In the genomic region with DNA sequence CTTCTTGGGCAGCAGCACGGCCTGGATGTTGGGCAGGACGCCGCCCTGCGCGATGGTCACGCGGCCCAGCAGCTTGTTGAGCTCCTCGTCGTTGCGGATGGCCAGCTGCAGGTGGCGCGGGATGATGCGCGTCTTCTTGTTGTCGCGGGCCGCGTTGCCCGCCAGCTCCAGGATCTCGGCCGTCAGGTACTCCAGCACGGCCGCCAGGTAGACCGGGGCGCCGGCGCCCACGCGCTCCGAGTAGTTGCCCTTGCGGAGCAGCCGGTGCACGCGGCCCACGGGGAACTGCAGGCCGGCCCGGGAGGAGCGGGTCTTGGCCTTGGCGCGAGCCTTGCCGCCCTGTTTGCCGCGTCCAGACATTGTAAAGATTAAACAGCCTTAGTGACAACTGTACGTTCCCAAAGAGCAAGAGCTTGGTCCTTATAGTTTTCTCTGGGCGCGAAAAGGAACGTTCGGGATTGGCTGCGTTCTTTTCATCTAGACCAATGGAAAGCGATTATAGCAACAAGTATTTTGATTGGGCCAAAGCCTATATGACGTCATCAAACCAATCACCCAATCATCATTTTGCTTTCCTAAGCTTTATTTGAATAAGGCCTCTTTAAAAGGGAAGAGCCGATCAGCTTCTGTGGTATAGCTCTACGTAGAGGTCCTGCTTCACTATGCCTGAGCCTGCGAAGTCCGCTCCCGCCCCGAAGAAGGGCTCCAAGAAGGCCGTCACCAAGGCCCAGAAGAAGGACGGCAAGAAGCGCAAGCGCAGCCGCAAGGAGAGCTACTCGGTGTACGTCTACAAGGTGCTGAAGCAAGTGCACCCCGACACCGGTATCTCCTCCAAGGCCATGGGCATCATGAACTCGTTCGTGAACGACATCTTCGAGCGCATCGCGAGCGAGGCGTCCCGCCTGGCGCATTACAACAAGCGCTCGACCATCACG, we compare ENCODE assay signal across 8 mouse cellular contexts. TPM values are rescaled to one million over a fixed set of nuclear protein-coding genes. Genes with fewer than 3 reads are reported as not detected.
DNase-seq lines count a peak whose midpoint lies in the region; ATAC-seq lines count a peak whose summit lies in the region.
"Not testable (repeated sequence)": the region's sequence is repeated elsewhere in the genome, so short reads cannot be mapped to it uniquely, and the experiment has no call there.

Gene Hist1h2ag, minus strand, starts transcription at position 377 of the 935 bp plus-strand sequence.
Gene Hist1h2bj, plus strand, starts transcription at position 647 of the 935 bp plus-strand sequence.

- 0% methylated on average over 34 of the region's 80 CpGs for WGBS in embryonic facial prominence, embryonic 11.5 days
- under 1% methylated on average over 33 of the region's 80 CpGs for WGBS in intestine, embryonic 16.5 days
- under 1% methylated on average over 52 of the region's 80 CpGs for WGBS in midbrain, embryonic 10.5 days

- peak; percentile 65 for DNase-seq in adrenal gland, postnatal 25 days
- DNase-seq in embryonic facial prominence, embryonic 11.5 days (ENCODE audit: low spot score) = peak; percentile 99
- DNase-seq in gonadal fat pad, adult 2 months (ENCODE audit: low read depth) = peak; percentile 99
- DNase-seq in left cerebral cortex, postnatal 36 days (ENCODE audit: low spot score in 2 of 2) = peak; percentile 86 to 90
- peak; percentile 88 for DNase-seq in midbrain, embryonic 10.5 days (ENCODE audit: low spot score)
- DNase-seq in right cerebral cortex, postnatal 36 days (ENCODE audit: low spot score in 2 of 2) = peak; percentile 85 to 92
- peak; percentile 98 for DNase-seq in yolk sac, embryonic 10.5 days (ENCODE audit: low spot score)

- not testable (repeated sequence) for H3K4me1 ChIP-seq in embryonic facial prominence, embryonic 11.5 days (ENCODE audit: control insufficient read depth, insufficient read depth, low read length)
- H3K4me1 ChIP-seq in intestine, embryonic 16.5 days (ENCODE audit: control insufficient read depth, insufficient read depth, low read length) = peaks cover 14% of the 10 kb centered on the region
- H3K4me1 ChIP-seq in midbrain, embryonic 10.5 days = peaks cover 35% of the 10 kb centered on the region

- H3K9me3 ChIP-seq in embryonic facial prominence, embryonic 11.5 days (replicated peaks; ENCODE audit: control insufficient read depth, low read length); intestine, embryonic 16.5 days (ENCODE audit: control insufficient read depth, low read length); midbrain, embryonic 10.5 days (replicated peaks): not testable (repeated sequence)

- H3K4me3 ChIP-seq in embryonic facial prominence, embryonic 11.5 days (ENCODE audit: low read depth, low read length) = peak within 1 kb of the TSS; percentile 42
- peak within 1 kb of the TSS; percentile 45 for H3K4me3 ChIP-seq in intestine, embryonic 16.5 days (ENCODE audit: low read length)
- H3K4me3 ChIP-seq in midbrain, embryonic 10.5 days = peak within 1 kb of the TSS; percentile 61

- not testable (repeated sequence) for H3K36me3 ChIP-seq in embryonic facial prominence, embryonic 11.5 days (replicated peaks; ENCODE audit: control insufficient read depth, insufficient read depth, low read depth, low read length); intestine, embryonic 16.5 days (ENCODE audit: control insufficient read depth, insufficient read depth, low read length); midbrain, embryonic 10.5 days

- H3K4me2 ChIP-seq in embryonic facial prominence, embryonic 11.5 days (ENCODE audit: low read depth, low read length) = peak within 1 kb of the TSS; percentile 72
- peak within 1 kb of the TSS; percentile 64 for H3K4me2 ChIP-seq in intestine, embryonic 16.5 days (ENCODE audit: low read depth, low read length)

- peak within 1 kb of the TSS; percentile 73 for H3K9ac ChIP-seq in embryonic facial prominence, embryonic 11.5 days (replicated peaks; ENCODE audit: low read length)
- peak within 1 kb of the TSS; percentile 51 for H3K9ac ChIP-seq in intestine, embryonic 16.5 days (ENCODE audit: low read depth, low read length)

- peak within 1 kb of the TSS; percentile 97 for H3K27ac ChIP-seq in embryonic facial prominence, embryonic 11.5 days (replicated peaks; ENCODE audit: low read depth, low read length)
- H3K27ac ChIP-seq in intestine, embryonic 16.5 days (ENCODE audit: low read length) = peak within 1 kb of the TSS; percentile 83
- H3K27ac ChIP-seq in midbrain, embryonic 10.5 days (replicated peaks) = peak within 1 kb of the TSS; percentile 95

- H3K27me3 ChIP-seq in embryonic facial prominence, embryonic 11.5 days (ENCODE audit: control insufficient read depth, insufficient read depth, low read length); intestine, embryonic 16.5 days (replicated peaks; ENCODE audit: control insufficient read depth, insufficient read depth, low read length); midbrain, embryonic 10.5 days (ENCODE audit: low read depth, poor library complexity, severe bottlenecking): not testable (repeated sequence)

- ATAC-seq in embryonic facial prominence, embryonic 11.5 days (replicated peaks; ENCODE audit: insufficient number of reproducible peaks, low FRiP score, low TSS enrichment, low read depth) = peak; percentile 92
- peak; percentile 92 for ATAC-seq in intestine, embryonic 16.5 days

- intact Hi-C loops in left cerebral cortex, postnatal 36 days (cut with DNase I) = loop anchor here (5.0 kb wide), 5 partner anchors 326 to 1704 kb away; partner anchors contain the start of genes Hist1h1e, Hist1h1t, Hist1h2af and Hist1h2ai

RNA-seq across cellular contexts. Expression of gene Hist1h2ag, which starts in this region (rescaled TPM):
- total RNA-seq in adrenal gland, postnatal 25 days (2021) = 50.6 and 64.7 TPM in 2 replicates
- 99.8 and 102 TPM in 2 replicates for polyA plus RNA-seq in embryonic facial prominence, embryonic 11.5 days (2014; fragmentation: Nextera tagmentation; extraction: Ambion mirVana)
- 0.99 TPM in 1 of 2 replicates, not detected in the other for polyA plus RNA-seq in gonadal fat pad, adult 2 months (2012; rRNA removed)
- polyA plus RNA-seq in intestine, embryonic 16.5 days (2015; fragmentation: Nextera tagmentation; extraction: Ambion mirVana) = 17.4 and 30.0 TPM in 2 replicates
- total RNA-seq in left cerebral cortex, postnatal 36 days (2021) = 10 to 100 TPM in 1 of 2 experiments, 1 to 10 TPM in 1; 8.3 to 11.2 TPM
- 64.8 and 64.9 TPM in 2 replicates for polyA plus RNA-seq in midbrain, embryonic 10.5 days (2016; fragmentation: Nextera tagmentation; extraction: Ambion mirVana)

RNA-seq across cellular contexts. Expression of gene Hist1h2bj, which starts in this region (rescaled TPM):
- 57.9 and 61.1 TPM in 2 replicates for total RNA-seq in adrenal gland, postnatal 25 days (2021)
- polyA plus RNA-seq in embryonic facial prominence, embryonic 11.5 days (2014; fragmentation: Nextera tagmentation; extraction: Ambion mirVana) = 14.2 and 16.0 TPM in 2 replicates
- polyA plus RNA-seq in gonadal fat pad, adult 2 months (2012; rRNA removed) = 1.2 and 3.0 TPM in 2 replicates
- 4.7 and 7.7 TPM in 2 replicates for polyA plus RNA-seq in intestine, embryonic 16.5 days (2015; fragmentation: Nextera tagmentation; extraction: Ambion mirVana)
- total RNA-seq in left cerebral cortex, postnatal 36 days (2021) = 10 to 100 TPM; 11.8 to 12.9 TPM
- polyA plus RNA-seq in midbrain, embryonic 10.5 days (2016; fragmentation: Nextera tagmentation; extraction: Ambion mirVana) = 14.7 and 16.2 TPM in 2 replicates

Comparison
In these comparisons a context has a peak if more than half of its experiments do, and no peak if none do; other contexts are left out.
1. Peak in every context shown above with its lines: DNase-seq, ATAC-seq, H3K4me3 ChIP-seq and H3K27ac ChIP-seq.